Mouse (Mus musculus) activated CD4-positive, CD25-positive, alpha-beta regulatory T cell, adult 9 weeks (primary cell): ENCODE results near the gene Msrb2. TPM values are rescaled to one million over a fixed set of nuclear protein-coding genes. Genes with fewer than 3 reads are reported as not detected.

Experiments
- polyA plus RNA-seq: library from polyadenylated mRNA; unstranded; fragments of 100-300 nt; shearing (Covaris generic); gene quantifications from one replicate; pipeline ENCODE4 v1.2.1, GENCODE M21; 2017

Gene Msrb2
- polyA plus RNA-seq, result 25.7 TPM

GRCm38 (mm10) chr2:19371390-19372158 lies at the start of gene Msrb2:
Gene Msrb2 (plus strand): TSS chr2:19371440.

Other genes starting within 250 kb of the Msrb2 start
- 3.7 TPM for gene Armc3, start 172.1 kb upstream of the Msrb2 start, polyA plus RNA-seq
- gene Ptf1a, start 74.2 kb downstream of the Msrb2 start, polyA plus RNA-seq, result not detected
- gene 4921504E06Rik, start 182.5 kb downstream of the Msrb2 start, polyA plus RNA-seq, result not detected